Mouse (Mus musculus) NIH3T3 (cell line): ENCODE data around the gene Praf2.

ENCODE experiments used
- DNase-seq: peaks from one replicate; pipeline ENCODE4 v3.0.0-alpha.2; 2012; ENCODE audit warnings: low read depth

The Praf2 gene

DNA sequence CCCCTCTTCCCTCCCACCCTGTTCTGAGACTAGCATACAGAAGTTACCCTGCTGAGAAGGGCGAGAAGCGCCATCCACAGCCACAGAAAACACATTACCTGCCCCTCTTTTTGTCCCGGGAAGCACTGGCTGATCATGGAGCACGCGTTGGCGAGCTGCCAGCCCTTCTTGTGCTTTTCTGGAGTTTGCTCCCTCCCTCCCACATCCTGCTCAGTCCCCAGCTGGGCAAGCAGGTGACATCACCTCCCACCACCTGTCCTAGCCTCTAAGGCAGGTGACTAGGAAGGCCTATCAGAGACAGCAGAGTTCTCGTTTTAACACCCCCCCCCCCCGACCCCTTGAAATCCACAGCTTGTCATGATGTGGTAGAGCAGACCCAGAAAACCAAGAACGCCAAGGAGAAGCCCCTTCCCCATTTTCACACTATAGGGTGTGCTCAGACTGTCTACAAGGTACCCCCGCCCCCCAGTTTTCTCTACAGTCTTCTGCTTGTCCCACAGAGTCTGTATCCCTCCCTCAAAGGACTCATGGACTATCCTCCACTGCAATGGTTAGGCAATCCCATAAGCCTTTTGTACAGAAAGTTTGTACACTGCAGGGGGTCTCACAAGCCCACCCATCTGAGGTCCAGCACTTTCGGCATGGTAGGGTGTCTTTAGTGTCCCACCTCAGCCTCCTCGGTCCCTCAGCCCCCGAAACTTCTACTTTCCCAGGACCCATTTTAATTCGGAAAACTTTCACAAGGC, 11.3 kb downstream of the Praf2 start:
- peak; percentile 35 for DNase-seq

DNA sequence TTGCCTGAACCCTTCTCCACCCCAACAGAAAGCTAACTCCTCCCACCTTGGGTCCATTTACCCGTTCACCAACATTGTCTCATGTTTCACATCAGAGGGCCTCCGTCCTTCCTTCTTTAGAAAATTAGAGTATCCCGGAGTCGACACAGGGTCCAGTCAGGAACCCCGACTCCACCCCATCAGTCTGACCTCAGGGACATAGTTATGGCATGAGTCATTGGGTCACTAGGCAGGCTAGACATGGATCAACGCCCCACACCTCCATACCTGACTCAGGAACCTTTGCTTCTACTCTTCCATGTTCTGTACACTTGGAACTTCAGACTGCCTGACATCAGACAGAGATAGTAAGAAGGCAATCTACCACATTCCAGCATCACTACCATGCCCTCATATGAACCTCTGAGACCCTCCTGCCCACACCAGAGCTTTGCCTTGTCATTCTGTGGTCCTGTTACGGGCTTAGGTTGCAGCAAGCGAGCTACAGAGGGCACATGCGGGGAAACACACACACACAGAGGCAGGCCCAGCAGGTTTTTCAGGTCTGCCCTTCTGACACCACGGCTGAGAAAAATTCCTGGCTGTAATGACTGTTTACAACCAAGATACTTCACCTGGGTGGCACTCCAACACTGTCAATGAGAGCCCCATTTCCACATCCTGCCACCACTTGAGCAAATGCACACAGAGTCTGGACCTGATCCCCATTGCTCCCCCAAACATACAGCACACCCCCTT, 12.0 kb downstream of the Praf2 start:
- no peak for DNase-seq

DNA sequence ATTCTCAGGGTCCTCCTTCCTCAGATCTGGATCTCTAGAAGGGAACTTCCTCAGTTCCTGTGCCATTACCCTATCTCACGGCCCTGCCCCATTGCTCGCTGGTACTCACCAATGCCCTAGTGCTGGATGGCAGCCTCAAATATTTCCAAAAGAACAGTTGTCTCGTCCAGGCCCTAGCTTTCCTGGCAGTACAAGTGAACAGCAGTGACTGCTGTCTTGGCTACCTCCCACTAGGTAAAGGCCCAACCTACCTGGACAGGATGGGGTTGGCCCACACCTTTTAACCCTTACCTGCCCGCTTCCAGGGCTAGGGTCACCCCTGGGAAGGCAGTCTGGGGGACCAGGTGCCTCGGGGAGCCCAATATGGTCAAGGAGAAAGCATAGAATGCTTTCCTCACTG, 12.9 kb downstream of the Praf2 start:
- DNase-seq: no peak

DNA sequence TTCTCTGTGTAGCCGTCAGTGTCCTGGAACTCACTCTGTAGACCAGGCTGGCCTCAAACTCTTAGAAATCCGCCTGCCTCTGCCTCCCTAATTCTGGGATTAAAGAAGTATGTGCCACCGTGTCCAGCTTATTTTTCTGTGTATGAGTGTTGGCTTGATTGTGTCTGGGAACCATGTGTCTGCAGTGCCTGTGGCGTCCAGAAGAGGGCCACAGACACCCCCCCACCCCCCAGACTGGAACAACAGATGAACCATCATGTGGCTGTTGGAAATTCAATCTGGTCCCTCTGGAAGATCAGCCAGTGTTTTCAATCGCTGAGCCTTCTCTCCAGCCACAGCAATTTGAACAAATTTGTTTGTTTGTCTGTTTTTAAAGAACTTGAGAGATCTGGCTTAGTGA, 15.2 kb downstream of the Praf2 start:
- DNase-seq: peak; percentile 43

DNA sequence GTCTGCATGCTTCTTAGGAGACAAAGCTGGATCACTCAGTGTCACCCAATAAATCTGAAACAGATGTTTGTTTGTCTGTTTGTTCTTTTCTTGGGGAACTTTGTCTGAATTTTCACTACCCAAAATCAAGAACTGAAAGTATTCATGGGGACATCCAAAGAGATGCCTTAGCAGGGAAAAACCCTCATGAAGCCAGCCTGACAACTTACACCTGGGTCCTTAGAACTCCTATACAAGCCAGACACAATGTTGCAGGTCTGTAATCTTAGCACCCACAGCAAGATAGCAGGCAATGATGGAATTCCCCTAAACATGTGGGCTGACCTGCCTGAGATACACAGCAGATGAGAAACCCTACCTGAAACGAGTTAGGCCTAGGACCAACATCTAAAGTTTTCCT, 16.7 kb downstream of the Praf2 start:
- DNase-seq: no peak

DNA sequence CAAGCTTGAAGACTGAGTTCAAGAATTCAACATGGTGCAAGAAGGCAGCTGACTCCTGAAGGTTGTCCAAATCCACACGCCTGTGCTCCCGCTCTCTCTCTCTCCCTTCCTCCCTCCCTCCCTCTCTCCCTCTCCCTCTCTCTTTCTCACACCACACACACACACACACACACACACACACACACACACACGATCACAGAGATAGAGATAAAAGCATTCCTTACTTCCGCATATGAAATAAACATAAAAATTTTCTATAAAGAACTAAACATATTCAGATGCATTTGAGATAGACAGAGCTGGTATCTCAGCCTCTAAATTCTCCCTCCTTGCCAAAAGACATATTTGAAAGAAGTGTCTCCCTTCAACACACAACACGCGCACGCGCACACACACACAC, 17.2 kb downstream of the Praf2 start:
- no peak for DNase-seq

DNA sequence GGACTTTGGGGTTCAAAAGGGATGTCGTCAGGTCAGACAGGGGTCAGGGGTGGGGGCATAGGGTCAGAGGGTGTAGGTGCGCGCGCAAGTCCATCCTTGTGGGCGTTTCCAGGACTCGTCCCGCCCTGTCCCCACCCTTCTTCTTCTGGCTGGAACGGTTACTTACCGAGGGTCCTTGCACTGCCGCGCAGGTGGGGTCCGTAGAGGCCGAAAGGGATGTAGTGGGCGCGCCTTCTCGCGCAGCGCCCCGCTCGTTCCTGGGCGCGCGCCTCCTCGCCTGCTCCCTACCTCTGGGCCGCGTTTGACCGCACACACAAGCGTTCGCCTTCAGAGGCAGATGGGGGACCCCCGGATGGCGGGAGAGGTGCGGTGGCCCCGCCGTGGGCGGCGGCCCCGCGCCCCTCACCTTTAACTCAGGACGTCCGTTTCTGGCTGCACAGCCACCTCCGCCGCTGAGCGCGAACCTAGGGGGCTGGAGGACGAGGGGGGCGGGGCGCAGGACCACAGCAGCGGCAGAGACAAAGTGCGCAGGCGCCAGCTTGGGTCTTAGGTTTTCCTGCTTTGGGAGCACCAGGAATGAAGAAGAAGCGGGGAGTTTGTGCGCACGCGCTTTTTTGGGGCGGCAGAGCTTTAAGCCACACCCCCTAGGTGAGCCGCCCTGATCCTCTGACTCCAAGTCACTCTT, 22.3 kb downstream of the Praf2 start, which contains the start of gene Ccdc120:
Ccdc120 (minus strand) TSS at position 474 of the 685 bp plus-strand sequence.
- peak; percentile 88 for DNase-seq

DNA sequence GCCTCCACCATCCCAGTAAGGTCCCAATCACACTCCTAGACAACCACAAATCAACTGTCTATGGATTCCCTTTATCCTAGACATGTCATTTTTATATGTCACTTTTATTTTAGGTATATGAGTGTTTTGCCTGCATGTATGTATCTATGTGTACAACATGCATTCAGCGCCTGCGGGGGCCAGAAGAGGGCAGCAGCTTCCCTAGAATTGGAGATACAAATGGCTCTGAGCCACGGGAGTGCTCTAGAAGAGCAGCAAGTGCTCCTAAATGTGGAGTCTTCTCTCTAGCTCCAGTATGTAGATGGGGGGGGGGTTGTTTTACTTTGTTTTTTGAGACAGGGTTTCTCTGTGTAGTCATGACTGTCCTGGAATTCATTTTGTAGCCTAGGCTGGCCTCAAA, 25.4 kb downstream of the Praf2 start:
- peak; percentile 68 for DNase-seq

DNA sequence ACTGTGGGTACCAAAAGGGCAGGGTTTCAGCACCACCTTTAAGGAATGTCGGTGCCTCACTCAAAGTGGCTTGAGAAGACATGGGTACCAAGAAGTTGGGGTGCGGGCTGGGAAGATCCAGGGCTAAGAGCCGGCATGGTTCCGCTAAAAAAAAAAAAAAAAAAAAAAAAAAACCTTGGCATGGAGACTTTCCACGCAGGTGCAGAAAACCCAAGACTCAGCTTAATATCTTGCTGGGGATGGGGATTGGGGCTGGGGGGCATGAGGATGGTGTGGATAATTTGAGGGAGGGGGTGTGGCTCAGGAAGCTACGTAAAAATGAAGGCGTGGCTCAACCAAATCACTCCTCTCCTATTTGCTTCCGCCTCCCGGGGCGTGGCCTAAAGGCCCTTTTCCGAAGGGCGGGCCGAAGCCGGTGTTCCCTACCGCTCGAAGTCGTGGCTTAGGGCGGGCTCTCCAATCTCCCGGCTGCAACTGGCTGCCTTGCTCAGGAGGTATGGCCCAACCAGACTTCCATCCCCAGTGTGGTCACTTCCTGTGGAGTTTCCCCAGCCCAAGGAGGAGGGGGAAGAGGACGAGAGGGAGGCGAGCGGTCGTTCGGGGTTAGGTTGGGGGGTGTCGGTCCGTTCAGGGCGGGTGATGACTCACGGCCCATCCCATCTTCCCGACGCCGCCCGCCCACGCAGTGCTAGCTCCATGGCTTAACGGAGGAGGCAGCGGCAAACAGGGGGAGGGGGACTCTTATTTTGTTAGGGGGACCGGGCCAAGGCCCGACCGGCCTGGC, 34.1 kb downstream of the Praf2 start, which contains the start of gene Tfe3:
Tfe3 (plus strand) TSS at position 424 of the 784 bp plus-strand sequence.
- peak; percentile 95 for DNase-seq

DNA sequence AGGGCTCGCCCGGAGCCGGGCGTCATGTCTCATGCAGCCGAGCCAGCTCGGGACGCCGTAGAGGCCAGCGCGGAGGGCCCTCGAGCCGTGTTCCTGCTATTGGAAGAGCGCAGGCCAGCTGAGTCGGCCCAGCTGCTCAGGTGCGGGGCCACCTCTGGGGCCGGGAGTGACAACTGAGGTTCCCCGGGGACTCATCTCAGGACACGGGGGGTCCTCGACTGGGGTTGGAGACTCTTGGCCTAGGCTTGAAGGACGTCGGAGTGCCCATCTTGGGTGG, 34.6 kb downstream of the Praf2 start:
- no peak for DNase-seq

DNA sequence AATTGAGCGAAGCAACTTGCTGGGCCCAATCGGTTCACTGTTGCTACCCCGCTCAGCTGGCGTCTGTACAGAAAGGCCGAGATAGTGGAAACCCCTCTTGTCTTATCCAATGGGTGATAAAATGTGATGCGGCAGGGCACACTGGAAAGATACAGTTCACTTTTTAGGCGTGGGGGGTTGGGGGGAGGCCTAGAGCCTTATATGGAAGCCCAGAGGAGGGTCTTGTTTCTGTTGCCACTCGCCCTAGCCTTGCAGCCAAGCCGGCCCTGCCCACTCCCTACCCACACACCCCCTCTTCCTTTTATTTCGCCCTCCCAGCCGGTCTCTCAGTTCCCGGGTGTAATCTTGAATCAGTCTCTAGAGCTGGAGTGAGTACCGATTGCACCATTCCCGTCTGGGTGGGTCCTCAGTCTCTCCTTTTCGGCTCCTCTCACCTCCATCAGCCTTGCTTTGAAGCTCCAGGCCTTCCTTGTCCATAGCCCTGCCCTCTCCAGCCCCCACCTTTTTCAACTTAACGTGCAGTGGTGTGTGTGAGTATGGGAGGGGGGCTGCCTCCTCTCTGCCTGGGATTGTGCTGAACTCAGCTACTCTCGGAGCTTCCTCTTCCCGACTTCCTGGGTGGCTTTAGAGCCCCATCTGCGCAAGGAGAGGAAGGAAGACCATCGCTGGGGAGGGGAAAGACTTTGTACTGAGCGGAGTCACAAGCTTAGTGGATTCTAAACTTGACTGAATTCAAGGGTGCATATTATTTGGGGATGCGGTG, 35.6 kb downstream of the Praf2 start:
- peak; percentile 73 for DNase-seq

DNA sequence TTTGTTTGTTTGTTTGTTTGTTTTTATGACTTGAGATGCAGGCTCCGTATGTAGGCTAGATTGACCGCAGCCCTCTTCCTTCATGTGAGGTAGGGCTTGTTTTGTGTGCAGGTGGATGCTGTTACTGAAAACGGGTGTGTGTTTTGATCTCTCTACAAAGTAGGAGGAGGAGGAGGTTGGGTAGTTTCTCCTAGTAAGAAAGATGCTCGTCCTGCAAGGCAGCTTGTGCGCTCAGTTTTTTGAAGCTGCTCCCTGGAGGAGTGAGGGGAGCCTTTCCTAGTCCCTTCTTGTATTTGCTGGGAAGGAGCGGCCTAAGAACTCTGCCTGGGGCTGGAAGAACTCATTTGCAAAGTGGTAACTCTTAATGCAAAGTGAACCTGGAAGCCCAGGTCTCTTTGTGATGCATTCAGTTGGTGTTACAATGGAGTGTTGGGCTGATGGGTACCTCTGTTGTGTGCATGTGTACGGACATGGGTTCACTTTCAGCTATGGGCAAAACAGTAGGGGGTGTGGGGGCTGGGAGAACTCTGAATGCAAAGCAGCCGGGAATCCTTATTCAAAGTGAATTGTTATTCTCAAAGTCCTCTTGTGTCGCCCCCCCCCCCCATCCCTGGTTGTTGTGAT, 36.5 kb downstream of the Praf2 start:
- no peak for DNase-seq

DNA sequence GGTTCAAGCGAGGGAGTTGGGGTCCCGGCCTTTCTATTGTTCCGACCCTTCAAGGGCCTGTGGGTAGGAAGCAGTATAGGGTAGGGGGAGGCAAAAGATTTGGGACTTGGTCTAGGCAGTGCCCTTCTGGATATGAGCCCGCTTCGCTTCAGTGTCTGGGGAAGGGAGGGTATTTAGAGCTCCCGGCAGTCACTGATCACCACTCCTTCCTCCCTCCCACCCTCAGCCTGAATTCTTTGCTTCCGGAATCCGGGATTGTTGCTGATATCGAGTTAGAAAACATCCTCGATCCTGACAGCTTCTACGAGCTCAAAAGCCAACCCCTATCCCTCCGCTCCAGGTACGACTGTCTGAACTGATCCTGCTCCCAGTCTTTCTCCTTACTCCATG, 37.0 kb downstream of the Praf2 start:
- peak; percentile 13 for DNase-seq

DNA sequence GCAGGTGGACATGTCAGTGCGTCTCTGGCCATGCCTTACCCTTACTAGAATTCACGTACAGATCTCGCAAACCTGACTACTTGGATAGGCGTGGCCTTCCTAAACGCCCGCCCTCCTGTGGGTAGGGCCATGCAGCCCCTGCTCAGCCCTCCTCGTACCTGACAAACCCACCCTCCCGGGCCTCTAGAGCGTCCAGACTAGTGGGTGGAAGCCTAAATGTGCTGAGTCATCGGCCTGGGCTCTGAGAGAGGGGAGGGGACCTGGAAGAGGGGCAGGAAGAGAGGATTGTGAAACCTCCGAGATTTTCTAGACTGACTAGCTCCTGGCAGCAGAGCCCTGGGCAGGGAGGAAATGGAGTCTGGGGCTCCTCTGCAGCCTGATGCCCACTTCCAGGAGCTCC, 37.5 kb downstream of the Praf2 start:
- DNase-seq: peak; percentile 91

DNA sequence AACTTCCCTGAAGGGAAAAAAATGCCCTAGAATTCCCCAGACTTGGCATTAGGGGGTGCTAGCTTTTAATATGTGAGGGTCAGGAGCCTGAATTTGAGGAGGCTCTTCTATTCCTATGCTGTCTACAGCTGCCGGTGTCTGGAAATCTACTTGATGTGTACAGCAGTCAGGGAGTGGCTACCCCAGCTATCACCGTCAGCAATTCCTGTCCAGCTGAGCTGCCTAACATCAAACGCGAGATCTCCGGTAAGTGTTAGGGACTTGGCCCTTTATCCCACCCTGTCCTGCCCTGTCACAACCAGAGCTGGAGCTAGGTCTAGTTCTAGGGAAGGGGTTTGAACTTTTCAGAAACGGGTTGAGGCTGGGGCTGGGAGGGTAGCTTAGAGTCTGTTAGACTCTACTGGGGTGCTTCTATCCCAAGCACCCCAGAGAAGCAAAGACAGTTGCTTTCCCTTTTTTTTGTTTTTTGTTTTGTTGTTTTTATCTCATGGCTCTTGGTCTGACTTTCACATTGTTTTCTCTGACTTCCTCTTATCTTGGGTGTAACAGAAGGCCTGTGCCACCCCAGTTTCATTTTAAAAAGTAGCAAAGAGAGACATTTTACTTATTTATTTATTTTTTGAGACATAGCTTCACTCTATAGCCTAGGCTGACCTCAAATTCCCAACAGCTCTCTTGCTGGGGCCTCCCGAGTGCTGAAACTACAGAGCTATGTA, 41.2 kb downstream of the Praf2 start:
- DNase-seq: no peak

DNA sequence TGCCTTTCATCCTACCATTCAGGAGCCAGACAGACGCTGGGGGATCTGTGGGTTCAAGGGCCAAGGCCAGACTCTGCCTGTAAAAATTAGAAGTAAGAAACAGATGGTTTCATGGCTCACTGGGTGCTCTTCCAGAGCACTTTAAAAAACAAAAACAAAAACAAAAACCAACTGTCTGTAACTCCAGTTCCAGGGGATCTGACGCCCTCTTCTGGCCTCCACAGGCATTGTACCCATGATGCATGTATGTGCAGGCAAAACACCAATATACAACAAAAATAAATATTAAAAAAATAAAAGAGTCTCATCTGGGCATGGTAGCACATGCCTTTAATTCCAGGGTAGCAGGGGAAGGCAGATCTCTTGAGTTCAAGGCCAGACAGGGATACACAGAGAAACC, 44.5 kb downstream of the Praf2 start:
- peak; percentile 41 for DNase-seq

DNA sequence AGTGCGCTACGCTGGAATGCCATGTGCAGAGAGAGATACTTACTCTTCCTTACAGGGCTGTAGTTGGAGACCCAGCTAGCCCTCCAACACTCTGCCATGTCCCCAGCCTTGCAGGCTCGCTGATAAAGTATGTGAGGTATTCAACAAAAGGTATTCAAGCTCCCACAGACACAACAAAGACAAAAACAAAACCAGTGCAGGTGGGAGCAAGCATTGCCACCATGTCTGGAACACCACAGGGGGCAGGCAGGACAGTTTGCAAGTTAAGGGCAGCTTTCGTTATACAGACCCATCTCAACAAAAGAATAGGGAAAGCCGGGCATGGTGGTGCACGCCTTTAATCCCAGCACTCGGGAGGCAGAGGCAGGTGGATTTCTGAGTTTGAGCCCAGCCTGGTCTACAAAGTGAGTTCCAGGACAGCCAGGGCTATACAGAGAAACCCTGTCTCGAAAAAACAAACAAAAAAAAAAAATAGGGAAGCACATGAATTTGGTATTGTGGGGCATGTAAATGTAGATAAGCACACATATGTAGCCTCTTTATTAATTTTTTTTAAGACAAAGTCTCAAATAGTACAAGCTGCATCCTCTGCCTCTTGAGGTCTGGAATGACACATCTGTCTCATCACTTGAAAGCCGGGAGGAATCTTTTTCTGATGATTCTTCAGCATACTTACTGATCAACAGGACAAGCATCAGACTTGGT, 47.4 kb downstream of the Praf2 start:
- DNase-seq: no peak

DNA sequence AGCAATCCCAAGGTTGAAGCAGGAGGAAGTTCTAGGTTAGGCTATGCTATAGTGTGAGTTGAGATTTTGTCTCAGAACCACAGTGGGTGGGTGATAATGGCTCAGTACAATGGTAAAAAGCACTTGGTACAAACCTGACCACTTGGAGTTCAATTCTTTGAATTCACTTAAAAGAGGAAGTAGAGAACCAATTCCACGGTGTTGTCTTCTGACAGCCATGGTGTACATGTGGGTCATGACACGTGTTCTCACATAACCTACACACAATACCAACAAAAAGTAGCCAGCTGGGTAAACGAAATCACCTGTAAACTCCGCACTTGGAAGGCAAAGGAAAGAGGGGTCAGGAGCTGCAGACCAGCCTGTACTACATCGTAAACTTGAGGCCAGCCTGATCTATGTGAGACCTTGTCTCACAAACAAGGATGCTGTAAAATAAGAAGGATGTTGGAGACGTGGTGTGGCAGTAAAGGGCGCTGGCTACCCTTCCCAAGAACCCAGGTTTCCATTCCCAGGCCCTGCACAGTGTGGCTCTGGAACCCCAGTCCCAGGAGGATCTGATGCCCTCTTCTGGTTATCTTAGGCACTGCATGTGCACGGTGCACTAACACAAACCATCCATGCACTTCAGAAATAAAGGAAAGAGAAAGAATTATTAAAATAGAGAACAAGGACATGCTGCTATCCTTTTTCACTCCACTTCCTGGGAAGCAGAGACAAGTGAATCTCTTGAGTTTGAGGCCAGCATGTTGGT, 48.3 kb downstream of the Praf2 start:
- DNase-seq: peak; percentile 77
